Mouse (Mus musculus): ENCODE measurements around the gene Gm49378. TPM values are rescaled to one million over a fixed set of nuclear protein-coding genes. Genes with fewer than 3 reads are reported as not detected.

Gene Gm49378
- total RNA-seq, 2 experiments from 2014 or later = 1.4 to 1.6 TPM

DNA sequence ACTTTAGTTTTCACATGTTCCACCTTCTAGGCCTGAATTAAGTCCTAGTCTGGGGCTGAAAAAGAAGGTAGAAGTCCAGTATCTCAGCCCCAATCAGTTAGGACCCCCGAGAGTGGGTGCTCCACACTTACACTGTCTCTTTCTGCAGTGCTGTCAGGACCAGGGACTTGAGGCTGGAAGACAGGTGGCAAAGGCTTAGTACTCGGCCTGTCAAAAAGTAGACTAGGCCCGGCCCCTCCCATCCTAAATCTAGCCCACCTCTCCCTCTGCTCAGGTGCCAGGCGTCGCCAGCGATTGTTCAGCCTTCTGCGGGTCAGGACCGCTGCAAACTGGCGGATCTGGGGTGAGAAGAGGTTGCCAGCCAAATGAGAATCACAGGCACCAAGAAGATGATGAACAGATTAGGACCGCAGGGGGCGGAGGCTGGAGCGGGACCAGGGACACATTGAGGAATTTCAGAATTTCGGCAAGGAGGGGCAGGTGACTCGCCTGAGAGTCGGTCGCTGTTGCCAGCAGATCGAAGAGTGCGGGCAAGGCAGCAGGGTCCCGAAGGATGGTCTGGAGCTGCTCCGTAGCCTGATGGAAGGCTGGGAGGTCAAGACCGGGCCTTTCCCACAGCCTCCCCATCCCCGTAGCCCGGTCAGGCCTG is 2.7 kb downstream of the Gm49378 start:
- DNase-seq (ENCODE audit: low spot score) = peak; percentile 35

DNA sequence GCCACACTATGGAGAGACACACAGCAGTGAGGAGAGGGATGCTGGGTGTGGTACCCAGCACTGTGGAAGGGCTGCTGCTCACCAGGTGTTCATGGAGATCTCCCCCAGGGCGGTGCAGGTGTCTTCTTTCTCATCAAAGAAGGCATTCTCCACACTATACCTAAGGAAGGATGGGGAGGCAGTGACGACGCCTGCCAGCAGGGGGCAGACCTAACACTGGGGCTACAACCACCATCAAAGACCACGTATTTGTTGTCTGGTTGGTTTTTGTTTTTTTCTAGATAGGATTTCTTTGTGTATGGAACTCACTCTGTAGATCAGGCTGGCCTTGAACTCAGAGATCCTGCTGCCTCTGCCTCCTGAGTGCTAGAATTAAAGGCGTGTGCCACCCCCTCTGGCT is 8.4 kb downstream of the Gm49378 start:
- DNase-seq (ENCODE audit: low spot score) = peak; percentile 47

DNA sequence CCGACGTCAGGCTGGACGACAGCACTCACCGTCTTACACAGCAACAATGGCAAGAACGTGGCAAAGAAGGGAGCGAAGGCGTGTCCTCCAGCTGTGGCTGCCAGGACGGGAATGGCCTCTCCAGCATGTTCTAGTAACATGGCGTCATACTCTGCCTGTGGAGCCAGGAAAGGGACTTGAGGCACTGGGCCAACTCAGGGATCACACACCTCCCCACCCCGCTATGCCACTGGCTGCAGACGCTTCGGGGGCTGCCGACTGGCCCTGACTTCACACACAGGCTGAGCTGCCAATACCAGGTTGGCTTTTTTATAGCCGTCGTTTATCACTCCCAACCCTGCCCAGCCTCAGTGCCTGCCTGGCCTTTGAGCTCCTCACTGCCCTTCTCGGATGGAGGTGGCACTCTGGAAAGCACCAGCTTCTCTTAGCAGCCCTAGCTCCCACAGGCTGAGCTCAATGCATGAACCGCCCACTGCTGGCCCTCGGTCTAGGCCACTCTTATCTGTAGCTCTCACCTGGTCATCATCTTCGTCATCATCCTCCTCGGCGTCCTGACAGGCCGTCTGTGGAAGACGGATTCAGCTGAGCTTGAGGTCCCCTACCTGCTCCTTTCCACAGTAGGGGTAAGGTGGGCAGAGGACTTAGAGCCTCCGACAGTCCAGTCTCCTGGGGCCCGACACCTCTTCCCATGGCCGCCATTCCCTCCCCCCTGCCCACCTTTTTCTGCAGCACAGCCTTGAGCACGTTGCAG is 9.4 kb downstream of the Gm49378 start:
- DNase-seq (ENCODE audit: low spot score) = no peak

DNA sequence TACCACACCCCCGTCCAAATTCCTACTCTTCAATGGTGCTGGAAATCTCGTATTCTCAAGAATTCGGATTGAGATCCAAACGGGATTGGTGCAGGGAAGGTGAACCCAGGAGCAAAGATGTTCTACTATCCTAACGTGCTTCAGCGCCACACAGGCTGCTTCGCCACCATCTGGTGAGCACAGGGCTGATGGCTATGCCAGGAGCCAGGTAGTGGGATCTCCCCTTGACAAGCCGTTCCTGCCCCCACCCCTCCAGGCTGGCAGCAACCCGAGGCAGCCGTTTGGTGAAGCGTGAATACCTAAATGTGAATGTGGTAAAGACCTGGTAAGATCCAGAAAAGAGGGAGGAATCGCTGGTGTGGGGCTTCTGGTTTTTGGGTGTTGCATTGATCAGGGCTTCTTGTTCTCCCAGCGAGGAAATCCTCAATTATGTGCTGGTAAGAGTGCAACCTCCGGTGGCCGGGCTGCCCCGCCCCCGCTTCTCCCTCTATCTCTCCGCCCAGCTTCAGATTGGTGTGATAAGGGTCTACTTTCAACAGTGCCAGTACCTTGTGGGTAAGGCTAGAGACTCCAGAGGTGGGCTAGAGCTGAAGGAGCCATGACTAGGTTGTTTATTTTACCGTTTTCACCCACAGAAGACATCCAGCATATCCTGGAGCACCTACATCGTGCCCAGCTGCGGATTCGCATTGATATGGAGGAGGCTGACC is 19.1 kb downstream of the Gm49378 start:
- no peak for DNase-seq (ENCODE audit: low spot score)

DNA sequence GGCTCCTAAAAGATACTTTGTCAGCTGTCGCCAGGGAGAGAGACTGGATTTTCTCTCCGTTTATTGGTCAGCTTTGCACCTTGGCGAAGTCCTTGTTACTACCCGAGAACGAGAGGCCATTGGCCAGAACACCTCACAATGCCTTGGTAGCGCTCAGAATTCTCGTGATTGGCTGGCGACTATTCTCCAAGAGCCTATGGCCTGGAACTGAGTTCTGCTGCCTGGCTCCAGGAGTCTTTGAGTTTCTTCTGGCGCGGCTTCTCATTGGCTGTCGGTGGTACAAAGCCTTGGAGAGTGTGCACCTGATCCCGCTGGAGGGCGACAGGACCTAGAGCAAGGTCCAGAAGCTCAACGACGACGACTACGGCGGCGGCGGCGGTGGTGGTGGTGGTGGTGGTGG is 19.9 kb downstream of the Gm49378 start, which contains the start of gene Rec8:
TSS of gene Rec8 (plus strand) at position 216 of the 400 bp plus-strand sequence.
- no peak for DNase-seq (ENCODE audit: low spot score)

DNA sequence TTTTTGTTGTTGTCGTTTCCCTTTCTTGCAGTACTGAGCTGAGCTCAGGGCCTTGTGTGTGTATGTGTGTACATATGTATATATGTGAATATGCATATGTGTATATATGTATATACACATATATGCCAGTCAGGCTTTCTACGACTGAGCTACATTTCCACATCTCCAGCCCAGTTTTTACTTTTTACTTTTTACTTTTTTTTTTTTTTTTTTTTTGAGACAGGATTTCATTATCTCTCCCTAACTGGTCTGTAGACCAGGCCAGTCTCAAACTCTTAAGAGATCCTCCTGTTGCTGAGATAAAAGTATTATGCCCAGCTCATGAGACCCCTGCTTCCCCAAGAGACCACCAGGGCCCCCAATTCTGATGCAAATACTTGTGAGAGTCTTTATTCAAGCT is 20.9 kb downstream of the Gm49378 start:
- no peak for DNase-seq (ENCODE audit: low spot score)

DNA sequence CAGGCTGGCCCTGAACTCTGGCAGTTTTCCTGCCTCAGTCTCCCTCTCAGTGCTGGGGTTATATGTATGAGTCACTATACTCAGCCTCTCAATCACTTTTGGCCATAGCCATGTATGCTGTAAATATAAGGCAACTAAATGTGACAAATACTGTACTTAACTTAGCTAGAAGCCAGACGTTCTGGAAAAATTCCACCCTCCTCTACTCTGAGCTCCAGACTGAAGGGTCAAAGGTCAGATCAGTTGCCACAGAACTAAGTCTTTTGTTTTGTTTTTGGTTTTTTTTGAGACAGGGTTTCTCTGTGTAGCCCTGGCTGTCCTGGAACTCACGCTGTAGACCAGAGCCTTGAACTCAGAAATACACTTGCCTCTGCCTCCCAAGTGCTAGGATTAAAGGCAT is 21.8 kb downstream of the Gm49378 start:
- DNase-seq (ENCODE audit: low spot score) = no peak

DNA sequence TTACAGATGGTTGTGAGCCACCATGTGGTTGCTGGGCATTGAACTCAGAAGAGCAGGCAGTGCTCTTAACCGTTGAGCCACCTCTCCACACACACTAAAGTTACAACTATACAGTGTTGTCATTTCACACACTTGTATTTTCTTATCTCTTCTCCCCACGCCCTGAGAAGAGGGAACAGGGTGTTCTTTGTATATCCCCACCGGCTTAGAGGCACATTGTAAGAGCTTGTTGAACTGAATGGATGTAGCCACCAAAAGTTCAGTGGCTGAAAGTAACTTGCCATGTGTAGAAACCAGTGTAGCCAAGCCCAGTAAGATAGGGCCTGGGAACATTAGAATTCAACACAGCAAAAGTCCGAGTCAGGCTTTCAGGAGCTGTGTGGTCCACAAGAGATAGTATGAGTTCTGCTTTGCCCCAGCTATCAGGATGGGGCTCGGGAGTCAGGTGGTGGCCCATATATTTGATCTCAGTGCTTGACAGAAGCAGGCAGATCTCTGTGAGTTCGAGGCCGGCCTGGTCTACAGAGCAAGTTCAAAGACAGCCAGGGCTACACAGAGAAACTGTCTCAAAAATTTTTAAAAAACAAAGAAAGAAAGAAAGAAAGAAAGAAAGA is 23.0 kb downstream of the Gm49378 start:
- no peak for DNase-seq (ENCODE audit: low spot score)

DNA sequence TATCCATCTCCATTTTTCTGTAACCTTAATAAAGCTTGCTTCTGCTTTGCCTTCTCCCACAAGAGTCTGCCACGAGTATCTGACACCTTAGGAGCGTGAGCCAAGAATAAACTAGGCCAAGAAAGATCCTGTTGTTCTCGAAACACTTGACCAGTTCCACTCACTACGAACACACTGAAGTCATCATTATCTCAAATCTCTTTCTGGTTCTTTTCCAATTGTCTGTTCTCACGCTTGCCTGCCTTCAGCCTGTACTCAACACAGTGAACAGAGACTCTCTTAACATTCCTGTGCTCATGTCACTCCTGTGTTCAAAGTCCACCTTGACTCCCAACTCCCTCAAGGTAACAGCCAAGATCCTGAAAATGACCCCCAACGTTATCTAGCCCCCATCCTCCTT is 24.3 kb downstream of the Gm49378 start:
- no peak for DNase-seq (ENCODE audit: low spot score)

DNA sequence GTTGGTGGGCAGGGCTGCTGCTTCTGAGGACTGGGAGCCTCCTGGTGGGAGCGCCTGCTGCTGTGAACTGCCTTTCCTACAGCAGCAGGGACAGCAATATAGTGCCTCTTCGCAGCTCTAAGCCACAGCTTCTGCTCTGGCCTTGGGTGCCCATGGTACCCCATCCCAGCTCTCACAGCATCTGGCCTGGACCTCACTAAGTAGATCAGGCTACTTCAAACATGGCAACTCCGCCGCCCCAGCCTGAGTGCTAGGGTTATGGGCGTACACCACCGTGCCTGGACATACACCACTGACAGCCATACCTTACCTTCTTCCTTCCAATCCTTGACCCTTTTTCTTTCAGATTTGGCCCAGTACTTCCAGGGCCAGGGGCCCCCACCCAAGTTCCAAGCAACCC is 29.4 kb downstream of the Gm49378 start:
- DNase-seq (ENCODE audit: low spot score) = no peak

DNA sequence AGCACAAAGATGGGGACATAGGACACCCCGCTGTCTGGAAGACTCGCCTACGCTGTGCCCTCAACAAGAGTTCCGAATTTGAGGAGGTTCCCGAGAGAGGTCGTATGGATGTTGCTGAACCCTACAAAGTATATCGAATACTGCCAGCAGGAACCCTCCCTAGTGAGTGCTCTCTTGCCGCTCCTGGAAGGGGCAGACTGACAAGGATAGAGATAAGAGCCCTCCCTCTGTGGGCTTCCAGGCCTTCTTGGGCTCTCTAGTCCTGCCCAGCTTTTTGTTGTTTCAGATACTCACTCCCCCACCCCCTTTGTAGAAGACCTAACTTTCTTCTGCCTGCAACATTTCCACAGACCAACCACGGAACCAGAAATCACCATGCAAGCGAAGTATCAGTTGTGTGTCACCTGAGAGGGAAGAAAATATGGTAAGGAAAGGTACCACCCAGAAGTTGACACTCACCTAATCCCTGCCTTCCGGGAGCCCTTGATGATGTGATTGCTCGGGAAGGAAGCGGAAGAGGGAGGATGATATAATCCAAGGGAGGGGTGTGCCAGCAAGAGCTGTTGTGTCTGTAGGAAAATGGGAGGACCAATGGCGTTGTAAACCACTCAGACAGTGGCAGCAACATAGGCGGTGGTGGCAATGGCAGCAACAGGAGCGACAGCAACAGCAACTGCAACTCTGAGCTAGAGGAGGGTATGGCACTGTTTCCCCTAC is 31.8 kb downstream of the Gm49378 start:
- DNase-seq (ENCODE audit: low spot score) = no peak

DNA sequence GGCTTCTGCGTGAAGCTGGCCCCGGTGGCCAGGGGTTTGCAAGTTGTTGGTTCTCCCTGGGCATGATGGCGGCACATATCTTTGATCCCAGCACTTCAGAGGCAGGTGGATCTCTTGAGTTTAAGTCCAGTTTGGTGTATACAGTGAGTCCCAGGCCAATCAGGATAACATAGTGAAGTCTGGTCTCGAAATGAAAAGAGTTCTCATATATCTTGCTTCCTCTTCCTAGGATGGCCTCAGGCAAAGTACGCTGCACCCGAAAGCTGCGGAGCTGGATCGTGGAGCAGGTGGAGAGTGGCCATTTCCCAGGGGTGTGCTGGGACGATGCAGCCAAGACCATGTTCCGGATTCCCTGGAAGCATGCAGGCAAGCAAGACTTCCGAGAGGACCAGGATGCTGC is 32.9 kb downstream of the Gm49378 start:
- DNase-seq (ENCODE audit: low spot score) = no peak

DNA sequence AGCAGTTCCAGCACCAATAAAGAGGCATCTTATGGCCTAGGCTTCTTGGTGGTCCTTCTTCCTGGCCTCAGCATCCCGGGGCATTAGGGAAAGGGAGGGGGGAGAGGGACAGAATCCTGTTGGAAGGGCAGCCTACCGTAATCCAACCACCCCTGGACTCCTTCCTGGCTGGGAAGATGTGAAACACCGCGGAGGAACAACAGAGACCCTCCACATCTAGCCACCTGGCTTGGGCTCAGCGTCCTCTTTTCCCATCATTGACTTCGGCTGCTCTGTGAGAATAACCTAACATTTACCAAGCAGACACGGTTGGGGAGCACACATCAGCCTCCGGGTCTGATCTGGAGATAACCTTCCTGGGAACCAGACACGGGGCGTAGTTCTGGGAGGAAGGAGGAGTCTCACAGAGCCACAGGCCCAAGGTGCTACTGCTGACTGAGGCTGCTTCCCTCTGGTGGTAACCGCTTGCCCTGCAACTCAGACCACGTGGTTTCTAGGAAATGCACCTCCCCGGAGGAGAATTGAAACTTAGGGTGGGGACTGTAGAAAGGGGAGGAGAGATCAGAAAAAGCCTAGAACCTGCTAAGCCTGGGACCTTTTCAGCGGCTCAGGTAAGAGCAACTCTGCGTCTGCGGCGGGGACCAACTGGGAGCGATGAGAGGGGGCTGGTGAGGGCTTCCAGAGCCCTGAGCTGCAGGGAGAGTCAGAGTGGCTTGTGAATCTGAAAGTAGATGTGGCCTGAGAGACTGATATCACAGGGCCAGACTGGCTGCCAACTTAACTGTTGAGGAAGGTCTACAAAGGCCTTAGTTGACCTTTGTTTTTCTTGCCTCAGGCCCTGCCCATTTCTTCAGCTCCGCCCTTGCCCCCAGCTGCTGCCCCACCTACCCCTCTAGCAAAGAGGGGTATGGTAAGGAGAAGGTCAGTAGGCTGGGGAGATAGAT is 33.8 kb downstream of the Gm49378 start:
- DNase-seq (ENCODE audit: low spot score) = peak; percentile 93

DNA sequence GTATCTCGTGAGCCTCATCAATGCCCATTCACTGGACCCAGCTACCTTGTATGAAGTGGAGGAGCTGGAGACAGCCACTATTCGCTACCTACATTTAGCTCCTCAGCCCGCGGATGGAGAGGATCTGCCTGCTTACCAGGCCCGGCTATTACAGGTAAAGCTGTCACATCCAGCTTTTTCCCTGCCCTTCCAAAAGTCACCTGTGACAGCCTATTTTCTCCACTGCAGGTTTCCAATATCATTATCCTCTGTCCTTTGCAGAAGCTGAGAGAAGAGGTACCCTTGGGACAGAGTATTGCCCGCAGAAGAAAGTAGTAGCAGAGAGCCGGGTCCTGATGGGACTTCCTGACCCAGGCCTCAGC is 34.4 kb downstream of the Gm49378 start, which contains the start of gene Irf9:
TSS of gene Irf9 (plus strand) at position 301 of the 362 bp plus-strand sequence.
- DNase-seq (ENCODE audit: low spot score) = no peak

DNA sequence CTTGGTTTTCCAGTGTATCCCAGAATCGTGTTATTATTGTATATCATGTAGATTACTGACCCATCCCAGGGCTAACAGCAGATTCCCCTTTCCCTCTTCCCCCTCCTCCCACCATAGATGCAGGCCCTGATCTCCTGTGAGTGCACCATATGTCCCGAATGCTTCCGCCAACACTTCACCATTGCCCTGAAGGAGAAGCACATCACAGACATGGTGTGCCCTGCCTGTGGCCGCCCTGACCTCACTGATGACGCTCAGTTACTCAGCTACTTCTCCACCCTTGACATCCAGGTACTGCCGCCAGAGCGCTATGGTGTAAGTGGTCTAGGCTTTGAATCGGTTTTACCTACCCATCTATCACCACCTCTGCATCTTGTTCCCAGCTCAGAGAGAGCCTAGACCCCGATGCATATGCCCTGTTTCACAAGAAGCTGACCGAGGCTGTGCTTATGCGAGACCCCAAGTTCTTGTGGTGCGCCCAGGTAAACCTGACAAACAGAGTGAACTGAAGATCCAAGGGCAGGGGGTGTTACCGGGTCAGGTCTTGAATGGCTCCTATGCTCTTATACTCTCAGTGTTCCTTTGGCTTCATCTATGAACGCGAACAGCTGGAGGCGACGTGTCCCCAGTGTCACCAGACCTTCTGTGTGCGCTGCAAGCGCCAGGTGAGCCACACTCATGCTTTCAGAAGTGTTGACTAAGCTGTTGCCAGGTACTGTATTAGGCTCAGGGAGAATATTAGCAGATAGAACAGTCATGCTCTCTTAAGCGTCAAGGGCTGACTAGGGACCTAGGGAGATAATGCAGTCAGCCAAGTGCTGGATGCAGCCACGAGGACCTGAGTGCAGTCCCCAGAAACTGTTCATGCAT is 38.9 kb downstream of the Gm49378 start:
- DNase-seq (ENCODE audit: low spot score) = no peak

DNA sequence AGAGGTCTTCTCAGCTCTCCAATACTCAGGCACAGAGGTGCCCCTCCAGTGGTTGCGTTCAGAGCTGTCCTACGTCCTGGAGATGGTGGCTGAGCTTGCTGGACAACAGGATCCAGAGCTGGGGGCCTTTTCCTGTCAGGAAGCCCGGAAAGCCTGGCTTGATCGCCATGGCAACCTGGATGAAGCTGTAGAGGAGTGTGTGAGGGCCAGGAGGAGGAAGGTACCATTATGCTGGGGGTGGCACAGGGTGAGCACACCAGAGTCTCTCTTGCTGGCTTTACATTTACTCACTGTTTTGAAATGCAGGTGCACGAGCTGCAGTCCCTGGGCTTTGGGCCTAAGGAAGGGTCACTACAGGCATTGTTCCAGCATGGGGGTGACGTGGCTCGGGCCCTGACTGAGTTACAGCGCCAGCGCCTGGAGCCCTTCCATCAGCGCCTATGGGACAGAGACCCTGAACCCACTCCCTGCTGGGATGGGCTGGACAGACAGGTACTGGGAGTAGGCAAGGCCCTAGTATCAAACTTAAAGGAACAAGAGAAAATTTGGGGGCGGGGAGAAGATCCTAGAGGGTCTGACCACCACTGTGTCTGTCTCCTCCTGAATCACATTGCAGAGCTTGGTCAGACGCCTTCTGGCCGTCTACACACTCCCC is 41.5 kb downstream of the Gm49378 start:
- no peak for DNase-seq (ENCODE audit: low spot score)

DNA sequence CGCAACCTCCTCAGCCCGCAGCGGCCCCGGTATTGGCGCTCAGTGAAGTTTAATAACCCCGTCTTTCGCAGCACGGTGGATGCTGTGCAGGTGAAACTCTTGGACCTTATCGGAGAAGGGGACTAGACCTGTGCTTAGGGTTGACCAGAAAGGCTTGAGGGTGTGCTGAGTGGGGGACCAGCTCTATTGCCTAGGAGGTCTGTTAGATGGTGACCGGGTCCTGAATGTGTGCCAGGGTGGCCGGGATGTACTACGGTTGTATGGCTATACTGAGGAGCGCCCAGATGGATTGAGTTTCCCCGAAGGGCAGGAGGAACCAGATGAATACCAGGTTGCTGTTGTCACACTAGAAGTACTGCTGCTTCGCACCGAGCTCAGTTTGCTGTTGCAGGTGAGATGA is 45.5 kb downstream of the Gm49378 start:
- DNase-seq (ENCODE audit: low spot score) = no peak

DNA sequence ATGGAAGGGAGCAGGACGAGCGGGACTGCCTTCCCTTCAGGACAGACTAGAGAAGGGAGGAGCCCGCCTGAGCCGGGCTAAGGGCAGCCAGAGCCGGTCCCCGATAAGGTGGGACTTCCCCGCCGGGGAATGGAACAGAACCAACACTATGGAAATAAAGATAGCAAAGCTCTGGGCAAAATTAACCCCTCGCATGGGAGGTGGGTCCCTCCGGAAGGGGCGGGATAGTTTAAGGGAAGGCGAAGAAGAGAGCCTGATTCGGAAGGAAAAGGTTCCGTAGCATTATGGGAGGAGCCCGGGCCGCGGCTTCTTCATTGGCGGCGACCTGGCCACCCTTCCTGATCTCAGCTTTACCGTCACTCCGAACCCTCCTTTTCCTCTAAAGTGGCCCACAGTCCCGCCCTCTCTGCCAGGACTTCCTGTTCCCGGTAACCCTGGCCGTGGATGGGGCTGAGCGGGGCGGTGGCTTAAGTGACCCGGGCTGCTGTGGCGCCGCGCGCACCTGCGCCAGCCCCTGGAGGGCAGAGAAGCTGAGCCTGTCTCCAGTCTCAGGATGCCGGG is 46.3 kb downstream of the Gm49378 start, which contains the start of gene Rnf31:
TSS of gene Rnf31 (plus strand) at position 378 of the 561 bp plus-strand sequence.
- DNase-seq (ENCODE audit: low spot score) = peak; percentile 96
